Mouse (Mus musculus) left cerebral cortex, postnatal 4 days (tissue): ENCODE measurements around the gene Numbl. TPM values are rescaled to one million over a fixed set of nuclear protein-coding genes. Genes with fewer than 3 reads are reported as not detected.
A peak's percentile ranks its signal among the peaks of the same experiment; 100 is the strongest.

Experiments
- DNase-seq: peaks from one replicate; pipeline ENCODE4 v3.0.0-alpha.2; 2022
- intact Hi-C: fragments of 180-260 bp; cut with DNase I; formaldehyde crosslinking; loops from one replicate; pipeline ENCODE4 v1.15.1; 2025
- total RNA-seq, 2 experiments: library from RNA; stranded (reverse); gene quantifications; 2 replicates each; pipeline ENCODE4 v1.2.3; 2021

Numbl gene
- total RNA-seq, 2 experiments from 2014 or later = 101 to 104 TPM

GRCm38 (mm10) chr7:27249928-27250327, 8.3 kb upstream of the Numbl start:
- intact Hi-C loops = no loop called here
- peak; percentile 65 for DNase-seq

DNA sequence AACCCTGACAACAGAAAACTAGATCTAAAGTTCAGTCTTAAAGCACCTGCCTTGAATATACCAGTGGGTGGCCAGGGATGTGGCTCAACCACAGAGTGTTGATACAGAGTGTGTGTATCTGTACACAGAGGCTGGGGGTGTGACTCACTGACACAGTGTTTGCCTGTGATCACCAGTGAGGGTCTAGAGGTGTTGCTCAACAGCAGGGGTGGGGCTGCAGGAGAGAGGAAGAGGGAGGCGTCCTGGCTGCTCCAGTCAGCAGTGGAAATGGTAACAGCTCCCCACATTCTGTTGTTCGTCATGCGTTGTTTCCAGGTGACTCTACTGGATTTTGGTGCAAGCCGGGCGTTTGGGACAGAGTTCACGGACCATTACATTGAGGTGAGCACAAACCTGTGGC, 6.3 kb upstream of the Numbl start:
- intact Hi-C loops = no loop called here
- no peak for DNase-seq

DNA sequence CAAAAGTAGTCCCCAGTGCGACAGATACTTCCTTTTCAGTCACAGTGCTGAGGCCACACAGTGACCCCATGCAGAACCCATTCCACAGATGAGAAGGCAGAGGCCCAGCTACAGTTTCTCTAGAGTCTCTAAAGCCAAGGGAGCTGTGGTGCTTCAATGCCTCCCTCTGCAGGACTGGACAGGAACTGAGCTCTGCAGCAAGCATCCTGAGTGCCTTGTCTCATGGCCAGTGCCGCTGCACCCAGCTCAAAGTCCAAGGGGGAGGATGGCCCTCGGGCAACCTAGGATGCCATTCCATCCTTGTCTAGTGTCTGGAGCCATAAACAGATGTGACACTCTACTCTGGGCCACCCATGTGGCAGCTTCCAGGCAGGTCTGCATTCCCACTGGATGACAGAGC, 2.5 kb upstream of the Numbl start:
- intact Hi-C loops = no loop called here
- DNase-seq = no peak

GRCm38 (mm10) chr7:27257046-27257851, 984 bp upstream of the Numbl start:
- intact Hi-C loops = no loop called here
- peak; percentile 96 for DNase-seq

GRCm38 (mm10) chr7:27257852-27258204, 405 bp upstream of the Numbl start:
- intact Hi-C loops = no loop called here
- DNase-seq = peak; percentile 96

- intact Hi-C loops = no loop called here
- peak; percentile 59 for DNase-seq
These were observed 1.1 kb downstream of the Numbl start for GRCm38 (mm10) chr7:27259271-27259721.

- intact Hi-C loops = no loop called here
- peak; percentile 40 for DNase-seq
These were observed 1.5 kb downstream of the Numbl start for GRCm38 (mm10) chr7:27259771-27260170.

GRCm38 (mm10) chr7:27260856-27261255, 2.6 kb downstream of the Numbl start:
- DNase-seq = peak; percentile 44
- intact Hi-C loops = no loop called here

DNA sequence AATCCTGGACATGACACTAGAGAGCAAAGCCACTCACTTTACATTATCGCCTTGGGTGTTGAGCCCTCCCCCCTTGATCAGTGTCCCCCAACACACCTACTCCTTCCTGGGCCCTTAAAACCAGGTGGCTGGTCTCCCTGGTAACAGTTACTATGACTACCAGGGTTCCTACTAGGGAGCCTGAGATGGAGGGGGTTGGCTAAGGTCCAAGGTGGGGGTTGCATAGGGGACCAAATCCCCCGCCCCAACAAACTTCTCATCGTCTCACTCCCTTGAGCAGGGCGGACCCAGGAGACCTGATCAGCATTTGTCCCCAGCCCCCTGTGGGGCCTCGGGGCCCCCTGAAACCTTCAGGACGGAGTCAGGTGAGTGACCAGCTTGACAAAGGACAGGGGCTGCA, 3.7 kb downstream of the Numbl start:
- no peak for DNase-seq
- intact Hi-C loops = no loop called here

DNA sequence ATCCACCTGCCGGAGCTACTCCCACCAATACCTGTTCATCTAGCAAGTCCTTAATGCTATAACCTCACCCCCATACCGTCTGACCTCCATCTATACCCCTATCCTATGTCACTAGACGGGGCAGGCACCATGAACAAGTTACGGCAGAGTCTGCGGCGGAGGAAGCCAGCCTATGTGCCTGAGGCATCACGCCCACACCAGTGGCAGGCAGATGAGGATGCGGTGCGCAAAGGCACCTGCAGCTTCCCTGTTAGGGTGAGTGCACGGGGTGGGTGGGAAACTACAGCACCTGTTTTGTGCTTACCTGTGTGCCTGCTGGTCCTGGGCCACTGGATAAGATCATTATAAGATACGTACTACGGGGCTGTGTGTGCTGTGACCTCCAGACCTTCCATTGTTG, 6.5 kb downstream of the Numbl start:
- DNase-seq = no peak
- intact Hi-C loops = no loop called here

- intact Hi-C loops = no loop called here
- no peak for DNase-seq
These were observed 8.4 kb downstream of the Numbl start for GRCm38 (mm10) chr7:27266515-27267128.

DNA sequence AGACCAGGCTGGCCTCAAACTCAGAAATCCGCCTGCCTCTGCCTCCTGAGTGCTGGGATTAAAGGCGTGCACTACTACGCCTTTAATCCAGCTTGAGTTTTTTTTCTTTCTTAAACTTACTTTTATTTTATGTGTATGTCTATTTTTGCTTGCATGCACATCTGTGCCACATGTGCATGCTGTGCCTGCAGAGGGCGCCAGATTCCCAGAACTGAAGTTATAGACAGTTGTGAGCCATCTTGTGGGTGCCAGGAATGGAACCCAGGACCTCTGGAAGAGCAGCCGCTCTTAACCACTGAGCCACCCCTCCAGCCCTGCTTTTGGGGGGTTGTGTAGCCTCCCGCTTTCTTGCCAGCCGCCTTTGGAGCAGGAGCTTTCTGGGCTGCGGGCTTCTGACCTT, 13.2 kb downstream of the Numbl start:
- DNase-seq = no peak
- intact Hi-C loops = no loop called here

GRCm38 (mm10) chr7:27273739-27274351, 15.6 kb downstream of the Numbl start:
- intact Hi-C loops = no loop called here
- DNase-seq = peak; percentile 58

- no peak for DNase-seq
- intact Hi-C loops = no loop called here
These were observed 16.7 kb downstream of the Numbl start for GRCm38 (mm10) chr7:27274916-27275315.

- intact Hi-C loops = no loop called here
- no peak for DNase-seq
These were observed 17.8 kb downstream of the Numbl start for GRCm38 (mm10) chr7:27276021-27276420.

DNA sequence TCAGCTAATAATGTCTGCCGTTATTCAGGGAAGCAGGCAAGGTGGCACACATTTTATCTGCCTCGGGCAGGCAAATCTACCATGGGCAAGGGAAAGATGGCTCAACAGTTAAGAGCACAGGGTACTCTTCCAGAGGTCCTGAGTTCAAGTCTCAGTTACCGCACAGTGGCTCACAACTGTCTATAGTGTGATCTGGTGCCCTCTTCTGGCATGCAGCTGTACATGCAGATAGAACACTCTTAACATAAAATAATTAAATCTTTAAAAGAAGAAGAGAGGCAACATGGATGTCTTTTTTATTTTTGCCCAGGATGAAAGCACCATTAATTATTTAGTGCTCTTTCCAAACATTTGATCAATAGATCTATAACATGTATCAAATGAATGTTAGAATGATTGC, 19.0 kb downstream of the Numbl start:
- no peak for DNase-seq
- intact Hi-C loops = no loop called here

DNA sequence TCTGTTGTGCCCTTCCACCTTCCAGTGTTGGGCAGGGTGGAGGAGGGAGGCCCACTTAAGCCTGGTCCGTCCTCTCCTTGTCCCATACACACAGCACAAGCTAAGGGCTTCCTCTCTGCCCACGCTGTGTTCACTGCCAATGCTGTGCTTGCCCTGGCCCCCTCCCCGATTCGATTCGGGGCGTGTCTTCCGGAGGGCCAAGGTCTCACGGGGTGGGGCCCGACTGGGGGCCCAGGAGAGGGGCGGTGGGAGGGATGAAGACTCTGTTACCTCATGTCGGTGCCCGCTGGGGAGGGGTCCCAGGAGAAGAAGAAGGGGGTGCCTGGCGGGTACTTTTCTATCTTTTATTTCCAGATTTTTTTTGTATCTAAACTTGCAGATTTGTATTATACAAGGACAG, 23.5 kb downstream of the Numbl start:
- intact Hi-C loops = no loop called here
- no peak for DNase-seq

DNA sequence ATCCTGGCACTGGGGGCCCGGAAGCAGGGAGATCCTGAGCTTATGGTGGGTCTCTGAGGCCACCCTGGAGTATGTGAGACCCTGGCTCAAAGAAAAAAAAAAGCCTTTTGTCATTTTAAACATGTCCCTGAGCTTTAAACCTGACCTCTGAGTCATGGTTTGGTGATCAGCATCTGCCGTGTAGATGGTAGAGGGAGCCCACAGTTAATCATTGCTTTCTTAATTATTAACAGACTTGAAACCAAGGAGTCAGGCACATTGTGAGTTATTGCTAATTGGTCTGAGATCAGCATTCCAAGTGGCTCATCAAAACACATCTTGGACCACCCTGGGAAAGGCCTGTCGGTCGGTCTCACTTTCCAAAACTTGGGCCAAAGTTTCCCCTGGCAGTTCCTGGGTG, 24.0 kb downstream of the Numbl start:
- intact Hi-C loops = no loop called here
- no peak for DNase-seq

DNA sequence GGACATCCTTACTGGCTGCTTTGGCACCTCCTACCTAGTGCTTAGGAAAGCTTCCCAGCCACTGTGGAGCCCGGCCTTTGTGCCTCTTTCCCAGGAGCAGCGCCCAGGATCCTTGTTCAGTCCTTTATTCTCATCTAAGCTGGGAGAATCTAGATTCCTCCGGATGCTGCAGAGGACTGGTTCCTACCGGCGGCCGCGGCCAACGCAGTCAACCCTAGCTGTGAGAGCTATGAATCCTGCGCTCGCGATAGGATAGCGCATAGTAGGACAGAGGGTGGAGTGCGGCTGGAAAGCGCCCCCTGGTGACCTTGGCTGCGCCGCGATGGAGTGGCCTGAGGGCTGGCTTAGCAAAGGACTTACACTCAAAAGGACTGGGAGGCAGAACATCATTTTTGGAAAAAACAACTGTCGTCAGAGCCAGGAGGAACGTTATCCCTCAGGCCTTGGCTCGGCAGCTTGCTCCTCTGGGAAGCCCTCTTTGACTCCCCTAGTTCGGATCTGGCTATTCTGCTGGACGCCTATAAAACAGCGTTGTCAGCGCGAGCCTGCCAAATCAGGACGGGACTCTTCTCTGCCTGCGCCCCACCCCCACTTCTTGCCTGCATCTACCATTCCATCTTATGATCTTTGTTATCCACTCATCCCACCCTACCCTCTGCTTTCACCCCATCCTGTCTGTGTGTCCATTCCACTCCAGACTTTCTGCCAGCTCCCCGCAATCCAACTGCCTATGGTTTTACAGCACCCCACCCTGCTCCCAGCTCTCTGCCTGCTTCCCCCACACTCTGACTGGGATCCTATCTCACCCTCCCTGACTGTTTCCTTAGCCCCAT, 26.8 kb downstream of the Numbl start:
- intact Hi-C loops = no loop called here
- DNase-seq = no peak

DNA sequence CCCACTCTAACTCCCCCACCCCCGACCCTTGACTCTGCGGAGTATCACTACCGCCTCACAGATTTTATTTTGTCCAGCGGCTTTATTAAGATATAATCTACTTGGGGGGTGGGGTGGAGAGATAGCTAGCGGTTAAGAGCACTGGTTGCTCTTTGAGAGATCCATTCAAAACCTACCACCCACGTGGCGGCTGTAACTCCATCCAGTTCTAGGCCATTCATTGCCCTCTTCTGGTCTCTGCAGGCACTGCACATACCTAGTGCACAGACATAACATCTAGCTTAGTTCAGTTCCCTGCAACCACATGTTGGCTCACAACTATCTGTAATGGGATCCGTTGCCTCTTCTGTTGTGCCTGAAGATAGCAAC, 27.4 kb downstream of the Numbl start:
- intact Hi-C loops = no loop called here
- peak; percentile 79 for DNase-seq

- DNase-seq = no peak
- intact Hi-C loops = no loop called here
These were observed 30.5 kb downstream of the Numbl start for GRCm38 (mm10) chr7:27288732-27289131.
